Mouse (Mus musculus): Measurements from ENCODE around the gene Clstn2.

Gene Clstn2

GRCm38 (mm10) chr9:97538075-97538779 lies 494.8 kb downstream of the Clstn2 start:
- no peaks in the 10 kb centered on the region for H3K9me3 ChIP-seq (ENCODE audit: low read length)
- TF ChIP-seq NANOG (IDR thresholded peaks at IDR 0.05; ENCODE audit: borderline replicate concordance, low read length) (no peak), CTCF (conservative IDR thresholded peaks at IDR 0.05; ENCODE audit: low read length) (no peak), POU5F1 (IDR thresholded peaks at IDR 0.05; ENCODE audit: borderline replicate concordance, low read length) (no peak)
- H3K4me1 ChIP-seq (replicated peaks; ENCODE audit: low read depth, low read length), result no peaks in the 10 kb centered on the region
- H3K4me3 ChIP-seq (replicated peaks; ENCODE audit: low read length), result no peak overlapping the region
- H3K27me3 ChIP-seq (ENCODE audit: insufficient read depth, low read length), result no peaks in the 10 kb centered on the region
- H3K36me3 ChIP-seq (ENCODE audit: insufficient read depth, low read length), result no peaks in the 10 kb centered on the region

DNA sequence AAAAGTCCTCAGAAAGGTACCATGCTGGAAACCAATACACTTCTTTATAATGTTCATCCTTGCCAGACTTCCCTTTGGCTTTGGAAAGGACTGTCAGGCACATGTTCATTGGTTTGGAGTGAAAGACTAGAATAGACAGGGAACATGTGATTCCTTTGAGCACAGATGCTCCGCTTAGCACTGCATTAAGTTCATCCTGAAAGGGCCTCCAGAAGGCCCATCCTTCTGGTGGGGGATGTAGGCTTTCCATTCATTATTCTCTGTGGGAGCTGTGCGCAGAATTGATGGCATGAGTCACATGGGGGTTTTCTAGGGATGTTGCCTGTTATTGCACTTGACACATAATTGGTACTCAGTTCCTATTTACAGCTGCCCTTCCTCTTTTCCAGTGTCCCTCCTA lies 498.8 kb downstream of the Clstn2 start:
- no peaks in the 10 kb centered on the region for H3K27me3 ChIP-seq (ENCODE audit: insufficient read depth, low read length)
- H3K4me1 ChIP-seq (replicated peaks; ENCODE audit: low read depth, low read length), result no peaks in the 10 kb centered on the region
- H3K36me3 ChIP-seq (ENCODE audit: insufficient read depth, low read length), result no peaks in the 10 kb centered on the region
- H3K9me3 ChIP-seq (ENCODE audit: low read length), result no peaks in the 10 kb centered on the region
- H3K4me3 ChIP-seq (replicated peaks; ENCODE audit: low read length), result no peak overlapping the region
- TF ChIP-seq NANOG (IDR thresholded peaks at IDR 0.05; ENCODE audit: borderline replicate concordance, low read length), result no peak
- no peak for TF ChIP-seq POU5F1 (IDR thresholded peaks at IDR 0.05; ENCODE audit: borderline replicate concordance, low read length)

DNA sequence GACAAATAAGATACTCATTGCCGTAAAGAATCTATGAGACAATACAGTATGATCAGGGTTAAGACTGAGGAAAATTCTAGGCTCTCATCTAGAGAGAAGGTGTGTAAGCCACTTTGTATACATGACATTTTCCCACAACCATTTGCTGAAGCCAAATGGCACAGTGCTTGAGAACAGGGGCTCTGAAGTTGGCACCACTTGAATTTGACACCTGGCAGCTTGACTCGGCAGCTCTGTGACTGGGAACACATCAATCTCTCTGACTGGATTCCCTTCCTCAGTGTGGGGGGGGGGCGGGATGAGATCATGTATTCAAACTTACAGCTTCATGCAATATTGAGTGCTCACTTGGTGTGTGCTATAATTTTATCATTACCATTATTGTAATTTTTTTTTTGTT lies 499.7 kb downstream of the Clstn2 start:
- no peaks in the 10 kb centered on the region for H3K36me3 ChIP-seq (ENCODE audit: insufficient read depth, low read length)
- TF ChIP-seq POU5F1 (IDR thresholded peaks at IDR 0.05; ENCODE audit: borderline replicate concordance, low read length) (no peak), CTCF (conservative IDR thresholded peaks at IDR 0.05; ENCODE audit: low read length) (no peak), NANOG (IDR thresholded peaks at IDR 0.05; ENCODE audit: borderline replicate concordance, low read length) (no peak)

DNA sequence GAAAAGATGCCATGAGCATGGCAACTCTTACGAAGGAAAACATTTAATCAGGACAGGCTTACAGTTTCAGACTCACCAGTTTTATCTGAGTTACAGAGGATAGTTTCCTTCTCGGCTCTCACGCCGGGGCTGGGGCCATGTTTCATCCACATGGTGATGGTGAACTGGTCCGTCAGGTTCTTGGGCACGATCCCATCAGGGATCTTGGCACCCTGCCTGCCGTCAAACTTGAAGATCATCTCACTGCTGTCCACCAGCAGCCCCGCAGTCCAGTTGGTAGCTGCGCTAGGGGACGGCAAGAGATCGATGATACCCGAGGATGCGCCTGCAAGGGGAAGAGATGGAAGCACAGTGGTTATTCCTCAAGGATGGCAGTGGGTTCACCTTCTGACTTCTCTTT lies 500.4 kb downstream of the Clstn2 start:
- TF ChIP-seq NANOG (IDR thresholded peaks at IDR 0.05; ENCODE audit: borderline replicate concordance, low read length), result no peak
- no peak for TF ChIP-seq POU5F1 (IDR thresholded peaks at IDR 0.05; ENCODE audit: borderline replicate concordance, low read length)
- TF ChIP-seq CTCF (conservative IDR thresholded peaks at IDR 0.05; ENCODE audit: low read length), result no peak
- Histone ChIP-seq H3K27me3 (ENCODE audit: insufficient read depth, low read length) (no peaks in the 10 kb centered on the region), H3K4me1 (replicated peaks; ENCODE audit: low read depth, low read length) (no peaks in the 10 kb centered on the region), H3K36me3 (ENCODE audit: insufficient read depth, low read length) (no peaks in the 10 kb centered on the region), H3K9me3 (ENCODE audit: low read length) (no peaks in the 10 kb centered on the region), H3K4me3 (replicated peaks; ENCODE audit: low read length) (no peak overlapping the region)

More for the DNA sequence above, 499.7 kb downstream of the Clstn2 start:
- H3K27me3 ChIP-seq (ENCODE audit: insufficient read depth, low read length), result no peaks in the 10 kb centered on the region
- H3K9me3 ChIP-seq (ENCODE audit: low read length), result no peaks in the 10 kb centered on the region
- no peaks in the 10 kb centered on the region for H3K4me1 ChIP-seq (replicated peaks; ENCODE audit: low read depth, low read length)
- H3K4me3 ChIP-seq (replicated peaks; ENCODE audit: low read length), result no peak overlapping the region

- Histone ChIP-seq H3K36me3 (ENCODE audit: insufficient read depth, low read length) (no peaks in the 10 kb centered on the region), H3K4me1 (replicated peaks; ENCODE audit: low read depth, low read length) (no peaks in the 10 kb centered on the region), H3K4me3 (replicated peaks; ENCODE audit: low read length) (no peak overlapping the region), H3K9me3 (ENCODE audit: low read length) (no peaks in the 10 kb centered on the region), H3K27me3 (ENCODE audit: insufficient read depth, low read length) (no peaks in the 10 kb centered on the region)
- TF ChIP-seq NANOG (IDR thresholded peaks at IDR 0.05; ENCODE audit: borderline replicate concordance, low read length), result no peak
- TF ChIP-seq CTCF (conservative IDR thresholded peaks at IDR 0.05; ENCODE audit: low read length), result no peak
- TF ChIP-seq POU5F1 (IDR thresholded peaks at IDR 0.05; ENCODE audit: borderline replicate concordance, low read length), result no peak
Measured at GRCm38 (mm10) chr9:97527926-97528325, 505.1 kb downstream of the Clstn2 start.

DNA sequence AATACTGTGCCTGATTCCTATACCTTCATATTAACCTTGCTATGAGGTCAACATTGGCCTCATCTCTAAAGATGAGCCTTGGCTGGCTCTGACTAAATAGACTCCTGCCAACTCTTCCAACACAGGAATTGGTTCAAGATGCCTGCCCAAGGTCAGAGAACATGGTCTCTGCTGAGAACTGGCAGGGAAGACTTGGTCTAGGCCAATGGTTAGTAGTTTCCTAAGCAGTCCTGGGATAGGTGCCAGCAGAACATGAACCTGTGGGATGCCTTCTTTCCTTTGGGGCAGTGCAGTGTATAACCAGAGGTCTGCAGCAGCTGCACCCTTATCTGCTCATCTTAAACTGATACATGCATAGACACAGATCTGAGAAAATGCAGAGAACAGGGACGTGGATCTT lies 505.7 kb downstream of the Clstn2 start:
- Histone ChIP-seq H3K9me3 (ENCODE audit: low read length) (no peaks in the 10 kb centered on the region), H3K36me3 (ENCODE audit: insufficient read depth, low read length) (no peaks in the 10 kb centered on the region), H3K4me1 (replicated peaks; ENCODE audit: low read depth, low read length) (no peaks in the 10 kb centered on the region), H3K27me3 (ENCODE audit: insufficient read depth, low read length) (no peaks in the 10 kb centered on the region), H3K4me3 (replicated peaks; ENCODE audit: low read length) (no peak overlapping the region)
- TF ChIP-seq NANOG (IDR thresholded peaks at IDR 0.05; ENCODE audit: borderline replicate concordance, low read length), result no peak
- TF ChIP-seq POU5F1 (IDR thresholded peaks at IDR 0.05; ENCODE audit: borderline replicate concordance, low read length), result no peak

DNA sequence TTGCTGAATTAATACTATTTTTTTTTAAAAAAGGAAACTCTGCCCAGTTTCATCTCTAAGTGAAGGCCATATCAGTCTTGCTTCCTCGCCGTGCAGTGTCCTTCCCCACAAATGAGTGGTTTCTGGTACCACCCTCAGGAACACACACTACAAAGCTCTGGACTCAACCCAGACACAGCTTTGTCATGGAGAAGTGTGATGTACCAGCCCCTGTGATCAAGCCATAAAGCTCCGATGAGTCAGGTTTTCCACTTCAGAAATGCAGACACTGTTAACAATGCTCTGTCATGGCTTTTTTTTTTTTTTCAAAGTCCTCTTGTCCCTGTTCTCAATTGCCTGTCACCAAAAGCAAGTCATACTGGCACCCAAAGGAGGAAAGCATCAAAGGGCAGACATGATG lies 507.4 kb downstream of the Clstn2 start:
- no peaks in the 10 kb centered on the region for H3K36me3 ChIP-seq (ENCODE audit: insufficient read depth, low read length)
- H3K4me3 ChIP-seq (replicated peaks; ENCODE audit: low read length), result no peak overlapping the region
- no peaks in the 10 kb centered on the region for H3K9me3 ChIP-seq (ENCODE audit: low read length)
- no peak for TF ChIP-seq NANOG (IDR thresholded peaks at IDR 0.05; ENCODE audit: borderline replicate concordance, low read length)
- TF ChIP-seq CTCF (conservative IDR thresholded peaks at IDR 0.05; ENCODE audit: low read length), result no peak
- no peak for TF ChIP-seq POU5F1 (IDR thresholded peaks at IDR 0.05; ENCODE audit: borderline replicate concordance, low read length)
- no peaks in the 10 kb centered on the region for H3K4me1 ChIP-seq (replicated peaks; ENCODE audit: low read depth, low read length)
- H3K27me3 ChIP-seq (ENCODE audit: insufficient read depth, low read length), result no peaks in the 10 kb centered on the region

DNA sequence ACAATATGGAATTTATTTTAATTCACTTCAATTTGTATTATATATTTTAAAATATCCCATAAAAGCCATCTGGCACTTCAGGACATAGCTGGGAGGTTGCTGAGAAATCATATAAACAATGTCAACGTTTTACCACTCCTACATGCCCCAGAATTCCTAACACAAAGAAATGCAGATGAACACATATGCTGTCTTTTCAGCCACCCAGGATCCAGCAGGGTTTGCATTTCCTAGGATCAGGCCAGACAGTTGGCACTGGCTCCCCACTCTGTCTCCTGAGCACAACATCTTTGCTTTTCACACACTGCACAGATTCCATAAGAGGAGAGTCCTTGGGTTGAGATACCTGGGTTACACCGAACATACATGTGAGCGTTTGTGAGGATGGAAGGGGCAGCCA lies 508.1 kb downstream of the Clstn2 start:
- Histone ChIP-seq H3K27me3 (ENCODE audit: insufficient read depth, low read length) (no peaks in the 10 kb centered on the region), H3K36me3 (ENCODE audit: insufficient read depth, low read length) (no peaks in the 10 kb centered on the region), H3K4me1 (replicated peaks; ENCODE audit: low read depth, low read length) (no peaks in the 10 kb centered on the region), H3K4me3 (replicated peaks; ENCODE audit: low read length) (no peak overlapping the region), H3K9me3 (ENCODE audit: low read length) (no peaks in the 10 kb centered on the region)
- TF ChIP-seq CTCF (conservative IDR thresholded peaks at IDR 0.05; ENCODE audit: low read length) (no peak), NANOG (IDR thresholded peaks at IDR 0.05; ENCODE audit: borderline replicate concordance, low read length) (no peak), POU5F1 (IDR thresholded peaks at IDR 0.05; ENCODE audit: borderline replicate concordance, low read length) (no peak)

DNA sequence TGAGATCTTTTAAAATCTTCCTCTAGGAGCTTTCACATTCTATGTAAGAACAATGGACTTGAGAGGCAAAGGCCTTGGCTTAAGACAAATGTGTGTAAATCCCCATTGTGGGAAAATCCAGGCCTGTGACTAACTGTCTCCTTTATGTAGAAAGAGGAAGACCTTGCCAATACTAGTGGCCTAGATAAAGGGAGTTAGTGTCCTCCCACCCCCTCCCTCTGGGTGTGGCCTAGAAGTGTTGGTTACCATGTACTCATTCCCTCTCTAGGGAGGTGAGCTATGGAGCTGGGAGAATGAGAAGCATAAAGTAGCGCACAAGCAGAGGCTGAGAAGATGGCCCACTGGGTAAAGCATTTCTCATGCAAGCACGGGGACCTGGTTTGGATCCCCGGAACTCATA lies 512.2 kb downstream of the Clstn2 start:
- Histone ChIP-seq H3K27me3 (ENCODE audit: insufficient read depth, low read length) (no peaks in the 10 kb centered on the region), H3K36me3 (ENCODE audit: insufficient read depth, low read length) (no peaks in the 10 kb centered on the region), H3K4me1 (replicated peaks; ENCODE audit: low read depth, low read length) (no peaks in the 10 kb centered on the region), H3K4me3 (replicated peaks; ENCODE audit: low read length) (no peak overlapping the region), H3K9me3 (ENCODE audit: low read length) (no peaks in the 10 kb centered on the region)
- no peak for TF ChIP-seq POU5F1 (IDR thresholded peaks at IDR 0.05; ENCODE audit: borderline replicate concordance, low read length)
- TF ChIP-seq NANOG (IDR thresholded peaks at IDR 0.05; ENCODE audit: borderline replicate concordance, low read length), result no peak
- TF ChIP-seq CTCF (conservative IDR thresholded peaks at IDR 0.05; ENCODE audit: low read length), result no peak

Data from E14TG2a.4 (cell line).